Comparison of ENCODE assay signal across 21 mouse cellular contexts in the genomic region with DNA sequence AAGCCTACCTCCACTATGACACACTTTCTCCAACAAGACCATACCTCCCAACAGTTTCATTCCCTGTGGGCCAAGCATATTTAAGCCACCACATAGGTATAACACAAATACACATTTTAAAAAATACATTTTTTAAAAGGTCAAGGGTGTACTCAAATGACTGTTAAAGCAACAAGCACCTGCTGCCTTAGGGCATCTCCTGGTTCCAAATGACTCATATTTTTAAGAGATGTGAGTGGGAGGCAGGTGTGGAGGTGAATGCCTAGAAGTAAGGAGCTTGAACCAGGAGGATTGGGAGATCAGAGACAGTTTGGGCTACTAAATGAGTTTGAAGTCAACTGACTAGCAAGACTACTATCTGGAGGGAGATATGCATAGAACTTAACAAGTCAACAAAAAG. TPM values are rescaled to one million over a fixed set of nuclear protein-coding genes. Genes with fewer than 3 reads are reported as not detected.
DNase-seq lines count a peak whose midpoint lies in the region; ATAC-seq and TF ChIP-seq lines count a peak whose summit lies in the region.
"Had no signal": no experiment of that assay in that cellular context is flagged by ENCODE, and none has a peak within 500 bp of the region (broad histone marks: within the 10 kb centered on the region; RNA-seq: fewer than 3 reads in every experiment).

No protein-coding gene starts in this region.

- H3K27ac ChIP-seq in lung, postnatal 0 days (ENCODE audit: low read length), result no peak overlapping the region

- H3K4me1 ChIP-seq in lung, postnatal 0 days (ENCODE audit: insufficient read depth, low read depth, low read length), result no peaks in the 10 kb centered on the region

- no peak overlapping the region for H3K4me3 ChIP-seq in lung, postnatal 0 days (ENCODE audit: low read depth, low read length)

- no peak for TF ChIP-seq EP300 in lung, postnatal 0 days (IDR thresholded peaks at IDR 0.05)

- no peaks in the 10 kb centered on the region for H3K27me3 ChIP-seq in lung, postnatal 0 days (replicated peaks; ENCODE audit: insufficient read depth, low read length)
- H3K27me3 ChIP-seq: CH12.LX, Patski had no signal

- no peak for ATAC-seq in lung, postnatal 0 days
- ATAC-seq: activated CD4-positive, CD25-positive, alpha-beta regulatory T cell, adult 4 months; CD4-positive, CD25-positive, alpha-beta regulatory T cell, adult 4 months; Patski had no signal

- no peak overlapping the region for H3K9ac ChIP-seq in lung, postnatal 0 days (replicated peaks; ENCODE audit: low read depth)

- TF ChIP-seq CTCF in lung, postnatal 0 days (IDR thresholded peaks at IDR 0.05), result no peak

- no peaks in the 10 kb centered on the region for H3K9me3 ChIP-seq in lung, postnatal 0 days (ENCODE audit: low read length)
- H3K9me3 ChIP-seq: G1E had no signal

- peak; percentile 45 for DNase-seq in lung, postnatal 0 days (ENCODE audit: low spot score)
- no peak for DNase-seq in lung, adult 18-20 months
- DNase-seq in fat pad, adult 2 months (ENCODE audit: extremely low read depth, low read depth, low spot score), result peak; percentile 62
- DNase-seq in gonadal fat pad, adult 2 months (ENCODE audit: low read depth), result peak; percentile 68
- DNase-seq in kidney, postnatal 4 days, result no peak
- DNase-seq in embryo, embryonic 10.5 days (ENCODE audit: low spot score), result no peak
- DNase-seq: adrenal gland, adult 2 months; adrenal gland, adult 8-10 months; adrenal gland, postnatal 10 days; adrenal gland, postnatal 14 days; adrenal gland, postnatal 25 days; adrenal gland, postnatal 36 days; B cell, adult 2 months; cerebellum, adult 11 months; cerebellum, adult 11-12 months; cerebellum, adult 18-20 months had no signal

- no peak overlapping the region for H3K4me2 ChIP-seq in lung, postnatal 0 days (replicated peaks; ENCODE audit: low read depth, low read length)

- no peaks in the 10 kb centered on the region for H3K36me3 ChIP-seq in lung, postnatal 0 days (ENCODE audit: insufficient read depth, low read length)

RNA-seq across cellular contexts. Expression of a gene that starts 21.1 kb away (rescaled TPM):
- polyA plus RNA-seq in lung, postnatal 0 days (2015; fragmentation: Nextera tagmentation; extraction: Ambion mirVana), result 8.4 and 8.9 TPM in 2 replicates
- 6.3 and 6.6 TPM in 2 replicates for polyA plus RNA-seq in gonadal fat pad, adult 2 months (2012; rRNA removed)

RNA-seq across cellular contexts. Expression of a gene that starts 21.2 kb away (rescaled TPM):
- polyA plus RNA-seq in lung, postnatal 0 days (2015; fragmentation: Nextera tagmentation; extraction: Ambion mirVana), result 17.6 and 18.7 TPM in 2 replicates
- 16.9 and 18.3 TPM in 2 replicates for polyA plus RNA-seq in gonadal fat pad, adult 2 months (2012; rRNA removed)

RNA-seq across cellular contexts. Expression of a gene that starts 39.8 kb away (rescaled TPM):
- polyA plus RNA-seq in lung, postnatal 0 days (2015; fragmentation: Nextera tagmentation; extraction: Ambion mirVana), result 9.9 and 15.5 TPM in 2 replicates
- 0.97 and 1.3 TPM in 2 replicates for polyA plus RNA-seq in gonadal fat pad, adult 2 months (2012; rRNA removed)

Comparison
In these comparisons a context has a peak if more than half of its experiments do, and no peak if none do; other contexts are left out.
1. DNase-seq: peak in lung, postnatal 0 days (single experiment), fat pad, adult 2 months (single experiment) and gonadal fat pad, adult 2 months (single experiment); none in lung, adult 18-20 months (0 of 2), kidney, postnatal 4 days (0 of 2) and embryo, embryonic 10.5 days (single experiment).